Mouse (Mus musculus) heart, embryonic 11.5 days (tissue): ENCODE data around the gene Tnfrsf11a. TPM values are rescaled to one million over a fixed set of nuclear protein-coding genes. Genes with fewer than 3 reads are reported as not detected.

Experiments
- ATAC-seq: fragments of 200-750 bp; cut with Nextera tagmentation; replicated peaks from 2 replicates; pipeline ENCODE4 v1.8.0; 2017; ENCODE audit warnings: moderate library complexity; ENCODE audit not compliant: insufficient number of reproducible peaks, low FRiP score, low TSS enrichment
- H3K27ac ChIP-seq: fragments of 300-500 bp; sonication (generic); 2 replicates; pipeline ENCODE4 v1.5.1; 2014; ENCODE audit warnings: mild to moderate bottlenecking, low read depth, low read length
- H3K27me3 ChIP-seq: fragments of 300-500 bp; sonication (generic); 2 replicates; pipeline ENCODE4 v1.6.1; 2014; ENCODE audit warnings: mild to moderate bottlenecking, low read length, mixed read lengths; ENCODE audit not compliant: control insufficient read depth, insufficient read depth
- H3K36me3 ChIP-seq: fragments of 300-500 bp; sonication (generic); 2 replicates; pipeline ENCODE4 v1.6.1; 2014; ENCODE audit warnings: mild to moderate bottlenecking, low read length, moderate library complexity, mixed read lengths; ENCODE audit not compliant: control insufficient read depth, insufficient read depth
- H3K4me1 ChIP-seq: fragments of 300-500 bp; sonication (generic); 2 replicates; pipeline ENCODE4 v1.6.1; 2014; ENCODE audit warnings: low read length; ENCODE audit not compliant: control insufficient read depth, insufficient read depth
- H3K4me2 ChIP-seq: fragments of 300-500 bp; sonication (generic); 2 replicates; pipeline ENCODE4 v1.6.1; 2014; ENCODE audit warnings: mild to moderate bottlenecking, moderate library complexity
- H3K4me3 ChIP-seq: fragments of 300-500 bp; sonication (generic); 2 replicates; pipeline ENCODE4 v1.5.1; 2014; ENCODE audit warnings: low read depth, low read length
- H3K9ac ChIP-seq: fragments of 300-500 bp; sonication (generic); 2 replicates; pipeline ENCODE4 v1.6.1; 2014; ENCODE audit warnings: mild to moderate bottlenecking, low read depth, low read length, moderate library complexity
- H3K9me3 ChIP-seq: fragments of 300-500 bp; sonication (generic); replicated peaks from 2 replicates; pipeline ENCODE4 v1.6.1; 2016; ENCODE audit warnings: low read length; ENCODE audit not compliant: control insufficient read depth
- WGBS: fragments of 180-500 bp; shearing (Covaris S2); extraction: QIAGEN DNeasy Blood & Tissue Kit; methylation state at CpG from one replicate; pipeline ENCODE4 v1.1.7; 2014; ENCODE audit not compliant: insufficient replicate concordance; 5-methylcytosine and 5-hydroxymethylcytosine counted together
- polyA plus RNA-seq: library from polyadenylated mRNA; unstranded; fragments of >200 nt; fragmentation: Nextera tagmentation; extraction: Ambion mirVana; gene quantifications from 2 replicates; pipeline ENCODE4 v1.2.1, GENCODE M21; 2014

Tnfrsf11a gene
- polyA plus RNA-seq: 0.08 and 0.16 TPM in 2 replicates

GRCm38 (mm10) chr1:105780457-105781364 is at the start of gene Tnfrsf11a:
Gene Tnfrsf11a (plus strand): TSS chr1:105780718.
- Histone ChIP-seq H3K9me3 (no peaks in the 10 kb centered on the region), H3K4me3 (peak within 1 kb of the TSS; percentile 66), H3K4me1 (no peaks in the 10 kb centered on the region; the same call in 1 of the 2 replicates), H3K36me3 (no peaks in the 10 kb centered on the region), H3K27me3 (peaks cover 35% of the 10 kb centered on the region), H3K9ac (peak within 1 kb of the TSS; percentile 65), H3K4me2 (peak within 1 kb of the TSS; percentile 99), H3K27ac (no peak within 1 kb of the TSS)
- peak; percentile 33; the same call in 1 of the 2 replicates for ATAC-seq
- WGBS: 3% methylated on average over 69 of the region's 77 CpGs

- no peak for ATAC-seq
- Histone ChIP-seq H3K9me3 (no peaks in the 10 kb centered on the region), H3K4me3 (no peak overlapping the region), H3K9ac (no peak overlapping the region), H3K4me2 (no peak overlapping the region), H3K4me1 (no peaks in the 10 kb centered on the region), H3K27ac (no peak overlapping the region), H3K27me3 (no peaks in the 10 kb centered on the region), H3K36me3 (0 out of 2 replicates have a peak, but pooled peaks cover 3% of the 10 kb centered on the region)
- 78% methylated on average over 3 of the region's 3 CpGs for WGBS
Observed at GRCm38 (mm10) chr1:105735318-105735717, 45.2 kb upstream of the Tnfrsf11a start.

GRCm38 (mm10) chr1:105738334-105738733 is 42.2 kb upstream of the Tnfrsf11a start:
- Histone ChIP-seq H3K4me3 (no peak overlapping the region), H3K36me3 (peaks cover 9% of the 10 kb centered on the region; the same call in 1 of the 2 replicates), H3K4me1 (no peaks in the 10 kb centered on the region), H3K4me2 (no peak overlapping the region), H3K9me3 (no peaks in the 10 kb centered on the region), H3K9ac (no peak overlapping the region), H3K27me3 (no peaks in the 10 kb centered on the region), H3K27ac (no peak overlapping the region)
- 91% methylated on average over 6 of the region's 6 CpGs for WGBS
- ATAC-seq: no peak

- no peak for ATAC-seq
- H3K36me3 ChIP-seq: peaks cover 15% of the 10 kb centered on the region
- no peak overlapping the region for H3K27ac ChIP-seq
- H3K4me1 ChIP-seq: no peaks in the 10 kb centered on the region
- H3K4me3 ChIP-seq: no peak overlapping the region
- no peaks in the 10 kb centered on the region for H3K9me3 ChIP-seq
- H3K27me3 ChIP-seq: no peaks in the 10 kb centered on the region
- no peak overlapping the region for H3K4me2 ChIP-seq
- H3K9ac ChIP-seq: no peak overlapping the region
Observed at GRCm38 (mm10) chr1:105739493-105739892, 41.0 kb upstream of the Tnfrsf11a start.

- Histone ChIP-seq H3K4me2 (no peak overlapping the region), H3K4me3 (no peak overlapping the region), H3K9ac (no peak overlapping the region), H3K27ac (no peak overlapping the region), H3K4me1 (no peaks in the 10 kb centered on the region), H3K9me3 (no peaks in the 10 kb centered on the region), H3K27me3 (no peaks in the 10 kb centered on the region), H3K36me3 (peaks cover 15% of the 10 kb centered on the region)
- WGBS: 86% methylated on average over 1 of the region's 1 CpGs
- no peak for ATAC-seq
Observed at GRCm38 (mm10) chr1:105742481-105742880, 38.0 kb upstream of the Tnfrsf11a start.

- 90% methylated on average over 1 of the region's 1 CpGs for WGBS
- H3K27ac ChIP-seq: no peak overlapping the region
- no peak for ATAC-seq
- no peak overlapping the region for H3K9ac ChIP-seq
- no peak overlapping the region for H3K4me3 ChIP-seq
- no peaks in the 10 kb centered on the region for H3K4me1 ChIP-seq
- no peaks in the 10 kb centered on the region for H3K27me3 ChIP-seq
- peaks cover 13% of the 10 kb centered on the region for H3K36me3 ChIP-seq
- no peak overlapping the region for H3K4me2 ChIP-seq
- no peaks in the 10 kb centered on the region for H3K9me3 ChIP-seq
Observed at GRCm38 (mm10) chr1:105746444-105746843, 34.1 kb upstream of the Tnfrsf11a start.

DNA sequence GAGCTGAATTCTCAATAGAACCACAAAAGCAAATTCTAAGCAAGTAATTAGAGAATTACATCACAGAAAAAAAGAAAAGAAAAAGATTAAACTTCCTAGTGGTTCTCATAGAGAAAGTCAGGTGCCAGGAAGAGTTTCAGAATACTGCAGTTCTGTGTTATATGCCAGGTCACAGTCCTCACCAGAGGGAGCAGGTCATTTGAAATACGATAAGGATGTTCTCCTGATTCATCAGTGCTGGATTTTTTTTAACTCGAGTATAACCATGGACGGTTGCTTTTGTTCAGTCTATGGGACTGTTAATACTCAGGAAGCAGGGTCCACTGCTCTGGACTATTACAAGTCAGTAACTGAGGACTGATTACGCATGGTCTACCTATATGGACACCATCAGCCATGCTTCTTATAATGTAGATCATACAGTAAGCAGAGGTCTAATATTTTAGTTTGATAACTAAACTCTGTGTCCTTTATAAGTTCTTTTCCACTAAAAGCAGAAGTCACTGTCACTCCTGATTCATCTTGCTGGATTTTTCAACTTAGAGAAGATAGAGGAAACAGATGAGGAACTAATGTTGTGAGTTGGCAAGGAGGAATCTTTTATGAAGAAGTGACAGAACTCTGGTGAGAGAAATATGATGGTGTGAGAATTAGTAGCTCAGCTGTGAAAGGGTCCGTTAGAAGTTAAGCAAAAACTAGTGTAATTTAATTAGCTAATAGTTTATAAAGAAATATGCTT is 33.5 kb upstream of the Tnfrsf11a start:
- Histone ChIP-seq H3K36me3 (peaks cover 8% of the 10 kb centered on the region), H3K4me1 (no peaks in the 10 kb centered on the region), H3K4me2 (no peak overlapping the region), H3K9ac (no peak overlapping the region), H3K9me3 (no peaks in the 10 kb centered on the region), H3K27ac (no peak overlapping the region), H3K4me3 (no peak overlapping the region), H3K27me3 (no peaks in the 10 kb centered on the region)
- 85% methylated on average over 5 of the region's 5 CpGs for WGBS
- no peak for ATAC-seq

DNA sequence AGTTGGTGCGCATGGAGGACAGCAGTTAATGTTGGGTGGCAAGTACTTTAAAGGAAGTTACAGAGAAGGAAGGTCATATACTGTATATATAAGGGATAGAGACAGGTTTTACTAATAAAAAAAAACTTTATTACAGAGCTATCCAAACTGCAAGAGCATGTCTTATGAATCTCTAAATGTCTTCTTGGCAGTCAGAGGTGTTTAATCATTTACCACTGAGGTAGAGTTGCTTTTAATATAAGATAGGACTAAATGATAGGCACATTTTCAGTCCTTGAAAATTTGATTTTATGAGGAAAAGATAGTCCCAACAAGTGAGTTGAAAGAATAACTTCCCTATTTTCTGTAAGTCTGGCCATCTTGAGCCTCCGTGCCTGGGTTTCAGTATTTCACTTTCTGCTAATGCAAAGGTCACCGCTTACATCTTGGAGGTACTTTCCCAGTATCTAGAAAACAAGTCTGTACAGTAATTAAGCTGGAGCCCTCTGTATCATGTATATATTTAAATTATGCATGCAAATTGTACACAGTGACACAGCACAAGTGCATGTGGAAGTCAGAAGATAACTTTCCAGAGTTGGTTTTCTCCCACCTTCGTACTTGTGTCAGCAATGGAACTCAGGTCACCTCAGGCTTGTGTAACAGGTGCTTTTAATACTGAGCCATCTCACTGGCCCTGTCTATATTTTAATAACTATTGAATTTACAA is 32.3 kb upstream of the Tnfrsf11a start:
- no peaks in the 10 kb centered on the region for H3K9me3 ChIP-seq
- 93% methylated on average over 4 of the region's 4 CpGs for WGBS
- H3K4me3 ChIP-seq: no peak overlapping the region
- H3K9ac ChIP-seq: no peak overlapping the region
- no peak overlapping the region for H3K4me2 ChIP-seq
- H3K27ac ChIP-seq: no peak overlapping the region
- peaks cover 7% of the 10 kb centered on the region for H3K36me3 ChIP-seq
- H3K4me1 ChIP-seq: no peaks in the 10 kb centered on the region
- ATAC-seq: no peak
- no peaks in the 10 kb centered on the region for H3K27me3 ChIP-seq
